Mouse (Mus musculus): ENCODE results near the gene Ntrk2. TPM values are rescaled to one million over a fixed set of nuclear protein-coding genes. Genes with fewer than 3 reads are reported as not detected.

Ntrk2 gene
- polyA plus RNA-seq, 1 experiment from 2014 or later, result 3.4 TPM

DNA sequence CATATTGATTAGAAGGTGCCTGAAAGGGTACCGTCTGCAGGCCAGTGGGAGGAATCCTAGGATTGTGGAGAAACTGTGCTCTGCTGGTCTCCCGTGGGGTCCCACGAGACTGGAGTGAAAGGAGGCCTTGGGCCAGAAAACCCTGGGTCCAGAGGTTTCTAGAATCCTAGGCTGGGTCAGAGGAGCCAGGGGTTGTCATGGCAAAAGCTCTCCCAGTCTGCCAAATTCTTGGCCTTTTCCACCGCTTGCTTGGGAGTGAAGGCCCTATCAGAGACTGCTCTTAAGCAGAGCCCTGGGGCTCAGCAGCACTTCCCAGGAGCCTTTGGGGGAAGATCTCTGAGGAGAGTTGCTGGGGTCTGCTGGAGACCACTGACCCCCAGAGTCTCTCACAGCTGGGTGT is 25.6 kb downstream of the Ntrk2 start:
- Histone ChIP-seq H3K4me2 (ENCODE audit: low read depth, low read length) (no peak overlapping the region), H3K9ac (ENCODE audit: low read length) (no peak overlapping the region), H3K9me3 (replicated peaks; ENCODE audit: control insufficient read depth, low read length) (0 out of 2 replicates have a peak, but pooled peaks cover 2% of the 10 kb centered on the region), H3K27ac (ENCODE audit: low read length) (no peak overlapping the region), H3K36me3 (ENCODE audit: control insufficient read depth, insufficient read depth) (no peaks in the 10 kb centered on the region), H3K27me3 (ENCODE audit: control insufficient read depth, insufficient read depth, low read length) (no peaks in the 10 kb centered on the region), H3K4me1 (ENCODE audit: control insufficient read depth, insufficient read depth, low read length) (no peaks in the 10 kb centered on the region), H3K4me3 (ENCODE audit: low read length) (no peak overlapping the region)
- 67% methylated on average over 4 of the region's 4 CpGs for WGBS
- ATAC-seq (replicated peaks; ENCODE audit: extremely low read depth, insufficient read depth, low FRiP score), result no peak

DNA sequence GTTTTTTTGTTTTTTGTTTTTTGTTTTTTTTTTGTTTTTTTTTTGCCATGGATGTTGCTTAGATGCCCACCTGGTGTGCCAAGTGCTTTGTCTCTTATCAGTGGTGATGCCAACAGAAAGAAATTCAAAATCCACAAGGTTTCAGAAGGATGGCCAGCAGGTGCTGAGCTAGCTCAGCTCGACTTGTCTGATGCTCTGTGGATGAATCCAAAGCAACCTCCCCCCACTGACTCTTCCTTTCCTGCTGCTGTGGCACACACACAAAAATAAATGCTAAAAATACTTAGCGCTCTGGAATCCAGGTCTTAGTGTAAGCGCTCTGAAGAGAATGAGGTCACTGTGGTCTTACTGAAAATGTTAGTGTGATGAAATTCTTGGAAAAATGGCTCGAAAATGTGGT is 28.4 kb downstream of the Ntrk2 start:
- ATAC-seq (replicated peaks; ENCODE audit: extremely low read depth, insufficient read depth, low FRiP score), result no peak
- no peaks in the 10 kb centered on the region for H3K9me3 ChIP-seq (replicated peaks; ENCODE audit: control insufficient read depth, low read length)
- no peak overlapping the region for H3K4me3 ChIP-seq (ENCODE audit: low read length)
- no peak overlapping the region for H3K9ac ChIP-seq (ENCODE audit: low read length)
- H3K4me2 ChIP-seq (ENCODE audit: low read depth, low read length), result no peak overlapping the region
- WGBS, result 49% methylated on average over 4 of the region's 4 CpGs
- H3K27ac ChIP-seq (ENCODE audit: low read length), result no peak overlapping the region
- H3K27me3 ChIP-seq (ENCODE audit: control insufficient read depth, insufficient read depth, low read length), result no peaks in the 10 kb centered on the region
- H3K4me1 ChIP-seq (ENCODE audit: control insufficient read depth, insufficient read depth, low read length), result no peaks in the 10 kb centered on the region
- no peaks in the 10 kb centered on the region for H3K36me3 ChIP-seq (ENCODE audit: control insufficient read depth, insufficient read depth)

GRCm38 (mm10) chr13:58836891-58837290 is 30.5 kb downstream of the Ntrk2 start:
- Histone ChIP-seq H3K4me1 (ENCODE audit: control insufficient read depth, insufficient read depth, low read length) (no peaks in the 10 kb centered on the region), H3K9me3 (replicated peaks; ENCODE audit: control insufficient read depth, low read length) (no peaks in the 10 kb centered on the region), H3K27me3 (ENCODE audit: control insufficient read depth, insufficient read depth, low read length) (no peaks in the 10 kb centered on the region), H3K9ac (ENCODE audit: low read length) (no peak overlapping the region), H3K36me3 (ENCODE audit: control insufficient read depth, insufficient read depth) (no peaks in the 10 kb centered on the region), H3K27ac (ENCODE audit: low read length) (no peak overlapping the region), H3K4me3 (ENCODE audit: low read length) (no peak overlapping the region), H3K4me2 (ENCODE audit: low read depth, low read length) (no peak overlapping the region)
- 79% methylated on average over 1 of the region's 1 CpGs for WGBS
- no peak for ATAC-seq (replicated peaks; ENCODE audit: extremely low read depth, insufficient read depth, low FRiP score)

- no peak overlapping the region for H3K27ac ChIP-seq (ENCODE audit: low read length)
- ATAC-seq (replicated peaks; ENCODE audit: extremely low read depth, insufficient read depth, low FRiP score), result no peak
- H3K36me3 ChIP-seq (ENCODE audit: control insufficient read depth, insufficient read depth), result no peaks in the 10 kb centered on the region
- WGBS, result 74% methylated on average over 8 of the region's 8 CpGs
- no peaks in the 10 kb centered on the region for H3K9me3 ChIP-seq (replicated peaks; ENCODE audit: control insufficient read depth, low read length)
- H3K9ac ChIP-seq (ENCODE audit: low read length), result no peak overlapping the region
- H3K4me1 ChIP-seq (ENCODE audit: control insufficient read depth, insufficient read depth, low read length), result no peaks in the 10 kb centered on the region
- H3K27me3 ChIP-seq (ENCODE audit: control insufficient read depth, insufficient read depth, low read length), result no peaks in the 10 kb centered on the region
- no peak overlapping the region for H3K4me3 ChIP-seq (ENCODE audit: low read length)
- H3K4me2 ChIP-seq (ENCODE audit: low read depth, low read length), result no peak overlapping the region
Observed at GRCm38 (mm10) chr13:58838110-58838509, 31.7 kb downstream of the Ntrk2 start.

- Histone ChIP-seq H3K27ac (ENCODE audit: low read length) (no peak overlapping the region), H3K4me3 (ENCODE audit: low read length) (no peak overlapping the region), H3K27me3 (ENCODE audit: control insufficient read depth, insufficient read depth, low read length) (no peaks in the 10 kb centered on the region), H3K4me1 (ENCODE audit: control insufficient read depth, insufficient read depth, low read length) (no peaks in the 10 kb centered on the region), H3K36me3 (ENCODE audit: control insufficient read depth, insufficient read depth) (no peaks in the 10 kb centered on the region), H3K9me3 (replicated peaks; ENCODE audit: control insufficient read depth, low read length) (no peaks in the 10 kb centered on the region), H3K4me2 (ENCODE audit: low read depth, low read length) (no peak overlapping the region), H3K9ac (ENCODE audit: low read length) (no peak overlapping the region)
- 28% methylated on average over 7 of the region's 7 CpGs for WGBS
- no peak for ATAC-seq (replicated peaks; ENCODE audit: extremely low read depth, insufficient read depth, low FRiP score)
Observed at GRCm38 (mm10) chr13:58840731-58841359, 34.5 kb downstream of the Ntrk2 start.

DNA sequence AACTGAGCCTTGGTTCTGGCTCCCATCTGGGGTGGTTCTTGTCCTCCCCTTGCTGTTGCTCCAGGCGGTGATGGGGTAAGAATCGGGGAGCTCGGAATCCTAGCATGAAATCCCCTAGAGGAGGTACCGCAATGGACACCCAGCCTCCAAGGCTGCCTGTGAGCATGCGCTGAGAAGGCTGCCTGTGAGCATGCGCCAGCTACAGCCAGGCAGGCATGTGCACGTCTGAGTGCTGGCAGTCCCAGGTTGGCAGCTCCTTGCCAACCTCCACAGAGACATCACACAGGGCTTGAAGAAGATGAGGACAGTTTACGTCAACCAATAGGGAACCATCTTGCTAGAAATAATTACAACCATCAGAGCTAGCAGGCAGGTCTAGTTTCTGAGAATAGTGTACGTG is 37.5 kb downstream of the Ntrk2 start:
- no peak overlapping the region for H3K4me2 ChIP-seq (ENCODE audit: low read depth, low read length)
- no peaks in the 10 kb centered on the region for H3K4me1 ChIP-seq (ENCODE audit: control insufficient read depth, insufficient read depth, low read length)
- no peak for ATAC-seq (replicated peaks; ENCODE audit: extremely low read depth, insufficient read depth, low FRiP score)
- no peaks in the 10 kb centered on the region for H3K36me3 ChIP-seq (ENCODE audit: control insufficient read depth, insufficient read depth)
- H3K4me3 ChIP-seq (ENCODE audit: low read length), result no peak overlapping the region
- H3K9me3 ChIP-seq (replicated peaks; ENCODE audit: control insufficient read depth, low read length), result peaks cover 3% of the 10 kb centered on the region
- no peak overlapping the region for H3K27ac ChIP-seq (ENCODE audit: low read length)
- no peaks in the 10 kb centered on the region for H3K27me3 ChIP-seq (ENCODE audit: control insufficient read depth, insufficient read depth, low read length)
- H3K9ac ChIP-seq (ENCODE audit: low read length), result no peak overlapping the region
- 84% methylated on average over 9 of the region's 9 CpGs for WGBS

DNA sequence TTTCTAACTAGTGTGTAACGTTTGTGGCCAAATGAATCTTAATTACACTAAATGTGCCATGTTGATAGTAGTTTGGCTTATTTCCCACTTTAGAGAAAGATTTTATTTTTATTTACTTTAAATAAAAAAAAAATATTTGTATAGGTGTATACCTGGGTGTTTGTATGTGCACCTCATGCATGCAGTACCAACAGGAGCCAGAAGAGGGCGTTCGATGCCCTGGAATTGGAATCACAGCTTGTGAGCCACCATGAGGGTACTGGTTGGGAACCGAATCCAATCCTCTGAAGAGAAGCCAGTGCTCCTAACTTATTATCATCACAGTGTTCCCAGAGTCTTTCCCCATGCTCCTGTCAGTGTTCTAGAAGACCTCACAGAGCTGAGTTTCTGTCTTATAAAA is 42.2 kb downstream of the Ntrk2 start:
- H3K4me3 ChIP-seq (ENCODE audit: low read length), result no peak overlapping the region
- no peaks in the 10 kb centered on the region for H3K27me3 ChIP-seq (ENCODE audit: control insufficient read depth, insufficient read depth, low read length)
- no peaks in the 10 kb centered on the region for H3K4me1 ChIP-seq (ENCODE audit: control insufficient read depth, insufficient read depth, low read length)
- WGBS, result 85% methylated on average over 4 of the region's 4 CpGs
- H3K9me3 ChIP-seq (replicated peaks; ENCODE audit: control insufficient read depth, low read length), result peaks cover 3% of the 10 kb centered on the region
- H3K4me2 ChIP-seq (ENCODE audit: low read depth, low read length), result no peak overlapping the region
- H3K36me3 ChIP-seq (ENCODE audit: control insufficient read depth, insufficient read depth), result no peaks in the 10 kb centered on the region
- no peak overlapping the region for H3K9ac ChIP-seq (ENCODE audit: low read length)
- no peak for ATAC-seq (replicated peaks; ENCODE audit: extremely low read depth, insufficient read depth, low FRiP score)
- H3K27ac ChIP-seq (ENCODE audit: low read length), result no peak overlapping the region

GRCm38 (mm10) chr13:58853685-58854084 is 47.3 kb downstream of the Ntrk2 start:
- H3K4me2 ChIP-seq (ENCODE audit: low read depth, low read length), result no peak overlapping the region
- ATAC-seq (replicated peaks; ENCODE audit: extremely low read depth, insufficient read depth, low FRiP score), result no peak
- no peaks in the 10 kb centered on the region for H3K36me3 ChIP-seq (ENCODE audit: control insufficient read depth, insufficient read depth)
- H3K9me3 ChIP-seq (replicated peaks; ENCODE audit: control insufficient read depth, low read length), result peaks cover under 1% of the 10 kb centered on the region
- H3K4me1 ChIP-seq (ENCODE audit: control insufficient read depth, insufficient read depth, low read length), result no peaks in the 10 kb centered on the region
- no peak overlapping the region for H3K9ac ChIP-seq (ENCODE audit: low read length)
- H3K27me3 ChIP-seq (ENCODE audit: control insufficient read depth, insufficient read depth, low read length), result no peaks in the 10 kb centered on the region
- H3K27ac ChIP-seq (ENCODE audit: low read length), result no peak overlapping the region
- H3K4me3 ChIP-seq (ENCODE audit: low read length), result no peak overlapping the region
- WGBS, result 73% methylated on average over 6 of the region's 6 CpGs

GRCm38 (mm10) chr13:58866239-58866638 is 59.9 kb downstream of the Ntrk2 start:
- no peaks in the 10 kb centered on the region for H3K9me3 ChIP-seq (replicated peaks; ENCODE audit: control insufficient read depth, low read length)
- no peak overlapping the region for H3K4me2 ChIP-seq (ENCODE audit: low read depth, low read length)
- ATAC-seq (replicated peaks; ENCODE audit: extremely low read depth, insufficient read depth, low FRiP score), result no peak

More at GRCm38 (mm10) chr13:58866239-58866638, 59.9 kb downstream of the Ntrk2 start:
- Histone ChIP-seq H3K27ac (ENCODE audit: low read length) (no peak overlapping the region), H3K27me3 (ENCODE audit: control insufficient read depth, insufficient read depth, low read length) (no peaks in the 10 kb centered on the region), H3K4me3 (ENCODE audit: low read length) (no peak overlapping the region), H3K4me1 (ENCODE audit: control insufficient read depth, insufficient read depth, low read length) (no peaks in the 10 kb centered on the region), H3K9ac (ENCODE audit: low read length) (no peak overlapping the region), H3K36me3 (ENCODE audit: control insufficient read depth, insufficient read depth) (no peaks in the 10 kb centered on the region)
- 85% methylated on average over 10 of the region's 10 CpGs for WGBS

Data from heart, embryonic 16.5 days (tissue).